Mouse (Mus musculus): ENCODE measurements around the gene Tmem156.

The Tmem156 gene

GRCm38 (mm10) chr5:65096805-65097204, 4.9 kb upstream of the Tmem156 start:
- no peak for DNase-seq (ENCODE audit: low spot score)

DNA sequence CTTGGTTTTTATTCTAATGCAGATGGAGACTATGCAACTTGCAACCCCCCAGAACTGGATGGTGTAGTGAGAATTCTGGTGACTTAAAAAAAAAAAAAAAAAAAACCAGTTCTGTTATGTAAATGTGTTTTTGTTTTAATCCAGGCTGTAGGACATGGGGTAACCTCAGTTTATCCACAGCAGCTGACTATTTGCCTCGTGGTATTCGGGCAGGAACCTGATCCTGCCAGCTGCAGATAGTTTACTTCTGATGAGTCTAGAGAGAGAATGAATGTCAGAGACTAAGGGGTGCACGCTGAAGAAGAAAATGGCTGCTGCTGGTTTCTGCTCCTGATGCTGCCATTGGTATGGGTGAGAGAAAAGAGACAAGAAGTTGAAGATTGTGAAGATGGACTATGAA, 4.2 kb upstream of the Tmem156 start:
- no peak for DNase-seq (ENCODE audit: low spot score)

- no peak for DNase-seq (ENCODE audit: low spot score)
Measured at GRCm38 (mm10) chr5:65094902-65095545, 3.1 kb upstream of the Tmem156 start.

DNA sequence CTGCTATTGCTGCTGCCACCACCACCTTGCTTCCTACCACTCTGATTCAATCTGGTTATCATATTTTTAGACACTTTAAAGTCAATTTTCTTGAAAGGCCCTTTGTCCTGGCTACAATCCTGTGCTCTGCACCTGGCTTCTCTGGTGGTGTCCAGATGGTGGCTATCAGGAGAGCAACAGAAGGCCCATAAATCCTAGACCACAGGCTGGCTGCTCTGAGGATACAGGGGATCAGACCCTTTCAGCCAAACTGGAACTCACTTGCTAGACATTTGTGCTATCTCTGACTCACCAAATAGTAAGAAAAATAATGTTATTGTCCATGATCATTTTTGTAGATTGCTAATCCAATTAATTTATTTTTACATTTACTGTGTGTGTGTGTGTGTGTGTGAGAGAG, 1.8 kb upstream of the Tmem156 start:
- DNase-seq (ENCODE audit: low spot score) = no peak

DNA sequence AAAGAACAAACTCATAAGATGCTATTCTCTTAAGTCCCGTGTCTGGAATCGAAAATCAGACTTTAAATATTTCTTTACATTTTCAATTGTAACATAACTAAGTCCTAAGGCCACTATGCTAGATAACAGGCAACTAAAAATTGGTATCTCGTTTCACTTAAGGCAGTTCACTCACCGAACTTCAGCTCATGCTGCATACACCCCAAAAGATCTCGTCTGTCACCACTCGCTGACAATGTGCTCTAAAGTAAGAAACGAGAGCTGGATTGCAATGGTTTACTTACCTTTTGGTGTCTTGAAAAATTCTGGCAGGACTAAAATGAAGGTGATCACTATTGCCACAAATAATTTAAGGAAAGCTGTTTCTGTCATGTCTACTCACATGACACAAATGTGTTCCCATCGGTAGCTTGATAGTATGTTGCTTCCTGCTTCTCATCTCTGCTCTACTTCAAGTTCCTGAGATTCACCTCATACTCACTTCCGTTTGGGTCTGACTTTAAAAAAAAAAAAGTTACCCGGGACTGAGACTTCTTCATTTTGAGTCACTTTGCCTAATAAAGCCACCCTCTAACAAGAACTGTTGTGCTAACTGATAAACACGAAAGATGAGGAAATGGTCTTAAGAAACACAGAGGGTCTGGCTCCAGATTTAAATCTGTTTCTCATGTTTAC, 611 bp downstream of the Tmem156 start:
- DNase-seq (ENCODE audit: low spot score) = peak; percentile 45

GRCm38 (mm10) chr5:65089707-65090106, 2.2 kb downstream of the Tmem156 start:
- DNase-seq (ENCODE audit: low spot score) = no peak

GRCm38 (mm10) chr5:65086522-65086921, 5.4 kb downstream of the Tmem156 start:
- DNase-seq (ENCODE audit: low spot score) = no peak

- DNase-seq (ENCODE audit: low spot score) = no peak
Measured at GRCm38 (mm10) chr5:65081836-65082235, 10.1 kb downstream of the Tmem156 start.

DNA sequence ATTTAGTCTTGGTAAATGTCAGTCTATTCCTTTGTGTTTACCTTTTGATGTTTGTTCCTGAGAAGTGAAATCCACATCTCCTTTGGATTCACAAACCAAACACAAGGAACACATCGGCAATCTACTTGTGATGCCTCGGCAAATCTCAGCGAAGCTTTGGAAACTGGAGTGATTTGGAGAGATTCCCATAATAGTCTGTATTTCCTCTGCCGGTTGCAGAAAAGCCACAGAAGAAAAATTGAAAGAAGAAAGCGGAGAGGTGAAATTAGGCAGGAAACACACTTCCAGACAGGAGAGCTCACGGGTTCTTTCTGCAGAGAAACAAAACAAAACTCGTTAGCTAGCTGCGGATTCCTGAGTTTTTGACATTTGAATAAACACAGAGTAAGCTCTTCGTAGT, 12.1 kb downstream of the Tmem156 start:
- no peak for DNase-seq (ENCODE audit: low spot score)

GRCm38 (mm10) chr5:65078081-65078480, 13.9 kb downstream of the Tmem156 start:
- DNase-seq (ENCODE audit: low spot score) = no peak

DNA sequence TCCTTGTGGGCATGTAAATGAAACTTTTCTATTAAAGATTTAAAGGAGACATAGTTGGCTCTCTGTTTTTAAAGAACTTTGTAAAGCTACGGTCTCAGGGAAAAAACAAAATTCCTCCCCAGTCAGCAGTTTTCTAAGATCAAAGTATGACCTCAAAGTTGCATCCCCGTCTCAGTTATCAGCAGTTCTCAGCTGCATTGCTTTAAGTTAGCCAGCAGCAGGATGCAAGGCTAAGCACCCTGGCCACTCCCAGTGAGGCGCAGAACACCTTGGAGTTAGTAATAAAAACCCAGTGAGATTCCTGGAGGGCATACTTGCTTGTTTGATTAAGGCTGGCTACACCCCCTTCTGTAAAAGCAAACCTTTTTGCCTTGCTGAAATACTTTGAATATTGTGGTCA, 15.2 kb downstream of the Tmem156 start:
- no peak for DNase-seq (ENCODE audit: low spot score)

- DNase-seq (ENCODE audit: low spot score) = no peak
Measured at GRCm38 (mm10) chr5:65076087-65076486, 15.8 kb downstream of the Tmem156 start.

DNA sequence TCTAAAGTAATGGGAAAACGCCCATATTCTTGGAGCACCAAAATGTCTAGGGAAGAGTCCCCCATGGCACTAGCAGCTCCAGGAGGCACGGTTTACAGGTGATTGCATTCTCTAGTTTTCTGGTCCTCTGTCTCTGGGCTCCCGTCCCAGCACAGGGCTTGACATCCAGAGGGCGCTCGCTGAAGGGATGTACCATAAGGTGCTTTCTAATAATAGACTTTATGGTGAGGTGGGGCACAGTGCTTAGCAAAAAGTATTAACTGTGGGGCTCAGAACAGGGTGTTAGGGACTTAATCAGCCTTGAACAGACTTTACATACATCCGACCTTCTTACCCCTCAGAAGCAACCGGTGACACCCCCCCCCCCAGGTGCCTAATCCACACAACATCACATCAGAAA, 17.2 kb downstream of the Tmem156 start:
- no peak for DNase-seq (ENCODE audit: low spot score)

GRCm38 (mm10) chr5:65073247-65073646, 18.7 kb downstream of the Tmem156 start:
- DNase-seq (ENCODE audit: low spot score) = no peak

DNA sequence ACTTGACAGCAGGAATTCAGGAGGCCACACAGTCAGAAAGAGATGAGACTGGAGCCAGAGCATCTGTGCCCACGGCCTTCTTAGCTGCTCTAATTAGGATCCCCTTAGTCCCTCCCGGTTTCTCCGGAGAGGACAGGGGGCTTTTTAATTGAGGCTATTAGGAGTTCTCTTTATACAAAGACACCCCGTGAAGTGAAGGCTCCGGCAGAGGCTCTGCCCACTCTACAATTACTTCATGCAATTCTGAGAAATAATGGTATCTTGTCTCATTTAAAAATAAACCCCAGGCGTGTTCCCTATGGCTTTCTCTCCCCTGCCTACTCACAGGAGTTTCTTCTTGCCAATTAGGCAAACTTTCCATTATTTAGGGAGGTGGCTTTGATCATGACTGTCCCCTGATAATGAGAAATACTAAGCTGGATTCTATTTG, 20.2 kb downstream of the Tmem156 start:
- no peak for DNase-seq (ENCODE audit: low spot score)

DNA sequence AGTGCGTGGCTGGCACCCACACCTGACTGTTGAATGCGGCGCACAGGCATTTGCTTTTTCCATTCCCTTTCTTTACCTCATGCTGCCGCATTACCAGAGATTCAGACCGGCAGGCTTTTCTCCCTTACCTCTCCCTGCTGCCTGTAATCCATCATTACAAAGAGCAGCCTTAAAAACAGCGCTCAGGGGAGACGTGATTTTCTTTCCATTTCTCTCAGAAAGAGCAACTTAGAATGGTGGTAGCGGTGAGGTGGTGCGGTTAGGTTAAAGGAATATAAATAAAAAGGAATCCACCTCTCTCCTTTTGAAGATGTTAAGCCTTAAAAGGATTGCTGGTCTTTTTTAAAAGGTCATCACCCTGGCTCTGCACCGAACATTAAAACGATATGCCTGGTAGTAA, 22.1 kb downstream of the Tmem156 start:
- no peak for DNase-seq (ENCODE audit: low spot score)

DNA sequence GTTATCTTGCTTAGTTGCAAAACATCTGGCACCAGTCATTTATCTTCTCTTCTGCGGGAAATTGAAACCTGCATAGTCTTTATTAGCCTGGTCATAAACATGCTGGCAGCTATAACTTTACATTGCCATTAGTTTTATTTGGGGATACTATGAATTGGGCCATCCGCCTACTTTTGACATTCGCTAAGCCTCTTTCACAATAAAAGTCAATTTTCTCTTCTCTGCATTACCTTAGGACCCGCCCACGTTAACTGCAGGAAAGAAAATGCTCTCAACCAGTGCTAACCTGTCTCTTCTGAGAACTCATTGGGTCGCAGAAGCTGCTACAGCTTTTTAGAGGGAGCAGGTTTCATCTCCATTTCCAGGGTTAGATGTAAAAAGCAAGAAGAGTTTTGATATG, 23.8 kb downstream of the Tmem156 start:
- DNase-seq (ENCODE audit: low spot score) = no peak

DNA sequence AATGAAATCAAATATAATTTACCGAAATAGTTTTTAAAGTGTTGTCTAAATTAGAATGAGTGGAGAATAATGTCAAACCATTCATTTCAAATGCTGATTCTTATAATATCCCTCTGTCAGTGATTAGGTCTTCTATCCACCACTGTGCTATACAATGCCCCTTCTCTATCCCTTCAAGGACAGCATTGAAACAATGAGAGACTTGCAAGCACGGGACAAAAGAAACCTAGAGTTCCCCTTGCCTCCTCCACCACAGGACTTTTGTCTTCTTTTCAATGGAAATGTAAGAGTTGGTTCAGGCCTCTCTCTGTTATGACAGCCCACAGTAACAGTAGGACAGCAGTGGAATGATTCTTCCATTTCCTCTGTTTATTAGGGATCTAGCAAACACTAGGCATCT, 28.7 kb downstream of the Tmem156 start:
- DNase-seq (ENCODE audit: low spot score) = no peak

DNA sequence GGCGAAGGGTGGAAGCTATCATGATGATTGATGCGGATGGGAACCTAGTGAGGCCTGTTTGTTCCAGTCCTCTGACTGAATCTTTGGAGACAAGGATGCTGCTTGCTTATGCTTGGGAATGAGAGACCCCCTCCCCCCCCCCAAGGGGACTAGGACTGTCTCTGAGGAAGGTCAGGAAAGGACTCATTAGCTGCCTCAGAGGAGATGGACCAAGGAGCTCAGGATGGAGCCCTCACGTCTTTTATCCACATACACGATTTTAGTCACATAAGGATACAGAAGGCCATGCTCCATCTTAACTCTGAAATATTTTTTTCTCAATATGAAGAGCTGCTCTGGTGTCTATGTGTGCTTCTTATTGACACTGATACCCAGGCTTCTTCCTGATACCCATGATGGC, 29.7 kb downstream of the Tmem156 start:
- DNase-seq (ENCODE audit: low spot score) = no peak

GRCm38 (mm10) chr5:65059806-65060205, 32.1 kb downstream of the Tmem156 start:
- DNase-seq (ENCODE audit: low spot score) = no peak

GRCm38 (mm10) chr5:65057596-65057995, 34.3 kb downstream of the Tmem156 start:
- no peak for DNase-seq (ENCODE audit: low spot score)

DNA sequence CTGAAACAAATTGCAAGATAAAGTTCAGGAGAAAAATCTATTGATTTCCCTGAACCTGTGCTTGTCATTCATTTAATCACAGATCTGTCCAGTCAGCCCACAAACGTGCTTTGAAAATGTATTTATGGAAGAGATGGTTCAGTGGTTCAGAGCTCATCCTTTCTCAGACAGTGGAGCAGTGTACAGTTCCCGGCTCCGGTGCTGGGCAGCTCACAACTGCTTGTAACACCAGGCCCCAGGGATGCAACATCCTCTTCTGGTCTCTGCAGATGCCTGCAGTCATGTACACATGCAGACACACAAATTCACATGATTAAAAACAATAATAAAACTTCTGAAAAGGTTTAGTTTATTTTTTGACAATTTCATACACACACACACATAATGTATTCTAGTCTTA, 40.4 kb downstream of the Tmem156 start:
- no peak for DNase-seq (ENCODE audit: low spot score)

DNA sequence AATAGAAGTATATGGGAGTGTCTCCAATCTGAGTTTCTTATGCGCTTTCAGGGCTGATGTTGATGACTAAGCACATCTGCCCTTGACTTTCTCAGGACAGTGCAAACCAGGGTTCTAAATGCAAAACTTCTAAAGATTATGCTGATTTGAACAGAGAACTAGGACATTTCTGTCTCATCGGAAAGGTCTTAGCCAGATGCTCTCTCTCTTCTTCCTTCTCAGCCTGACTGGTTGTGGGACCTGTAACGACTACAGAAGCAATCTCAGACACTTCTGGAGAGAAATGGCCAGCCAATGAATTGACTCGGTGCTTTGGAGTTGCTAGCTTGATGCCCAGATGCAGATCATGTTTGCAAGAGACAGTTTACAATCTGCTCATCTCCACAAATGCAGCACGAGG, 42.1 kb downstream of the Tmem156 start:
- no peak for DNase-seq (ENCODE audit: low spot score)

DNA sequence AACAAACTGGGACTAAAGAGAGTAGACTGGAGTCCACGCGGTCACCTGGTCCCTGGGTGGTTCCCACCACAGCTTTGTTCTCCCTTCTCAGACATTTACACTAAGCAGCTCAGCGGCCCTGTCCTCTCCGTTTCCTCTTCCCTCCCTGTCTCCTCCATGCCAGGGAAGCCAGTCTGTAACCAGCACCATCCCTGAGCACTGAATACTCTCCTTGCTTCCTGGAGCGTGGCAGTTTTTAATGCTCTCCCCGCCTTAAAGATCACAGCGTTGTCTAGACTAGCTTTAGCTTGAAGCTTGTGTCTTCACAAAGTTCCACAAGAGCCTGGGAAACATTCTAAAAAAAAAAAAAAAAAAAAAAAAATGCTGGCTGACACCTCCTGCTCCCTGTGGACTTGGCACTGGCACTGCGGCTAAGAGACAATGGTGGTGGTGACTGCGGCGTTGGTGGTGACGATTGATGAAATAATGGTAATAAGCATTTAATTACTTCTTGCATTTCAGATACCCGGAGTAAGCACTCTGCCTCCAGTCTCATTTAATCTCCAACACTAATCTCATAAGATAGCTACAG, 44.6 kb downstream of the Tmem156 start:
- DNase-seq (ENCODE audit: low spot score) = no peak

Measured in T-cell, adult 2 months (primary cell).